ENCODE assay signal across 22 mouse cellular contexts in the genomic region with DNA sequence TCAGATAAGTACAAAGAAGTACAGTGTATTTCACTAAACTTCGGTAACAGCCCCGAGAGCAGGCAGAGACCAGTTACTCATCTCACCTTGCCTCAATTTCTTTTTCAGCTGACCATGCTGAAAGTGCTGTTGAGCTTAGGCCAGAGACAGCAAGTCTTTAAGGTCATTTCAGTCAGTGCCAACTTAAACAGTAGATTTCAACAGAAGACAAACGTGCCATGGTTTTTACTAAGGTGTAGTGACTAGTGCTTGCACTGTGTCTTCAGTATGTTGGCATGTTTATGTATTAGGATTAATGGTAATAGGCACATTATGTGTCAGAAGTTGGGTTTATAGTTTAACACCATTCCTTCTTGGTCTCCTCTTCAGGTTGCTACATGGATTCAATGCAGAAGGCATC. TPM values are rescaled to one million over a fixed set of nuclear protein-coding genes. Genes with fewer than 3 reads are reported as not detected.
A peak's percentile ranks its signal among the peaks of the same experiment; 100 is the strongest.
DNase-seq lines count a peak whose midpoint lies in the region; ATAC-seq and TF ChIP-seq lines count a peak whose summit lies in the region.
"Had no signal": no experiment of that assay in that cellular context is flagged by ENCODE, and none has a peak within 500 bp of the region (broad histone marks: within the 10 kb centered on the region; RNA-seq: fewer than 3 reads in every experiment).

No protein-coding gene starts in this region.

- no peaks in the 10 kb centered on the region for H3K9me3 ChIP-seq in heart, embryonic 12.5 days (replicated peaks)
- H3K9me3 ChIP-seq in liver, embryonic 11.5 days (ENCODE audit: control insufficient read depth, low read length), result no peaks in the 10 kb centered on the region
- no peaks in the 10 kb centered on the region for H3K9me3 ChIP-seq in forebrain, postnatal 0 days (ENCODE audit: low read length)
- H3K9me3 ChIP-seq: G1E had no signal

- H3K4me3 ChIP-seq in heart, embryonic 12.5 days, result no peak overlapping the region
- H3K4me3 ChIP-seq in liver, adult 2 months (ENCODE audit: insufficient read depth, low read depth, low read length), result no peak overlapping the region
- no peak overlapping the region for H3K4me3 ChIP-seq in liver, embryonic 11.5 days (ENCODE audit: low read depth, low read length)
- H3K4me3 ChIP-seq in forebrain, postnatal 0 days (ENCODE audit: low read depth, low read length), result no peak overlapping the region

- H3K36me3 ChIP-seq in heart, embryonic 12.5 days, result peaks cover 49% of the 10 kb centered on the region
- H3K36me3 ChIP-seq in liver, adult 2 months (ENCODE audit: control insufficient read depth, insufficient read depth, low read length), result peaks cover 30% of the 10 kb centered on the region
- peaks cover 30% of the 10 kb centered on the region for H3K36me3 ChIP-seq in liver, embryonic 11.5 days (ENCODE audit: control insufficient read depth, insufficient read depth, low read length)
- H3K36me3 ChIP-seq in forebrain, postnatal 0 days (ENCODE audit: insufficient read depth), result peaks cover 45% of the 10 kb centered on the region

- H3K4me2 ChIP-seq in heart, embryonic 12.5 days, result no peak overlapping the region
- H3K4me2 ChIP-seq in liver, embryonic 11.5 days, result no peak overlapping the region
- no peak overlapping the region for H3K4me2 ChIP-seq in forebrain, postnatal 0 days (ENCODE audit: low read depth)

- H3K79me2 ChIP-seq in liver, adult 2 months (ENCODE audit: control insufficient read depth, insufficient read depth, low read length), result no peaks in the 10 kb centered on the region

- H3K27ac ChIP-seq in heart, embryonic 12.5 days (ENCODE audit: poor library complexity, severe bottlenecking), result no peak overlapping the region
- no peak overlapping the region for H3K27ac ChIP-seq in liver, adult 2 months (replicated peaks; ENCODE audit: insufficient read depth, low read depth, low read length)
- H3K27ac ChIP-seq in liver, embryonic 11.5 days (ENCODE audit: low read depth, low read length), result no peak overlapping the region
- no peak overlapping the region for H3K27ac ChIP-seq in forebrain, postnatal 0 days (ENCODE audit: low read depth, low read length)

- no peak for ATAC-seq in heart, embryonic 12.5 days (ENCODE audit: insufficient number of reproducible peaks, low FRiP score)
- no peak for ATAC-seq in liver, embryonic 11.5 days (replicated peaks; ENCODE audit: low FRiP score)
- no peak for ATAC-seq in forebrain, postnatal 0 days
- ATAC-seq: activated CD4-positive, CD25-positive, alpha-beta regulatory T cell, adult 4 months; Patski had no signal

- peak; percentile 64 for DNase-seq in heart, adult 11 months
- peak; percentile 79 for DNase-seq in liver, adult 2 months (ENCODE audit: extremely low read depth, low read depth, low spot score)
- DNase-seq in liver, embryonic 11.5 days (ENCODE audit: low spot score), result no peak
- DNase-seq in fat pad, adult 2 months (ENCODE audit: extremely low read depth, low read depth, low spot score), result peak; percentile 77
- peak; percentile 59 for DNase-seq in gonadal fat pad, adult 2 months (ENCODE audit: low read depth)
- no peak for DNase-seq in forebrain, postnatal 0 days
- DNase-seq in MN1 (ENCODE audit: low spot score), result no peak
- DNase-seq: adrenal gland, adult 2 months; adrenal gland, adult 8-10 months; adrenal gland, postnatal 10 days; adrenal gland, postnatal 14 days; adrenal gland, postnatal 25 days; adrenal gland, postnatal 36 days; B cell, adult 2 months; cerebellum, adult 11 months; cerebellum, adult 11-12 months; cerebellum, adult 18-20 months had no signal

- 89% methylated on average over 3 of the region's 3 CpGs for WGBS in heart, embryonic 12.5 days
- 37% methylated on average over 3 of the region's 3 CpGs for WGBS in liver, adult 2 months
- 89% methylated on average over 3 of the region's 3 CpGs for WGBS in liver, embryonic 11.5 days
- 91% methylated on average over 3 of the region's 3 CpGs for WGBS in forebrain, postnatal 0 days

- H3K4me1 ChIP-seq in heart, embryonic 12.5 days (replicated peaks), result peaks cover 3% of the 10 kb centered on the region; the same call in 1 of the 2 replicates
- H3K4me1 ChIP-seq in liver, adult 2 months (ENCODE audit: control insufficient read depth, insufficient read depth, low read length), result no peaks in the 10 kb centered on the region; the same call in 1 of the 2 replicates
- H3K4me1 ChIP-seq in liver, embryonic 11.5 days (replicated peaks; ENCODE audit: control insufficient read depth, insufficient read depth, low read length), result no peaks in the 10 kb centered on the region
- no peaks in the 10 kb centered on the region for H3K4me1 ChIP-seq in forebrain, postnatal 0 days (ENCODE audit: insufficient read depth)

- TF ChIP-seq CTCF in liver, adult 2 months (IDR thresholded peaks at IDR 0.05; ENCODE audit: low read depth, low read length), result no peak
- TF ChIP-seq CTCF in forebrain, postnatal 0 days (IDR thresholded peaks at IDR 0.05; ENCODE audit: low read depth), result no peak

- TF ChIP-seq POLR2A in liver, adult 2 months (IDR thresholded peaks at IDR 0.05; ENCODE audit: extremely low read depth, insufficient read depth, low read length), result no peak

- no peak overlapping the region for H3K9ac ChIP-seq in heart, embryonic 12.5 days
- no peak overlapping the region for H3K9ac ChIP-seq in liver, adult 2 months (ENCODE audit: low read depth, low read length)
- H3K9ac ChIP-seq in liver, embryonic 11.5 days (ENCODE audit: low read depth, low read length), result no peak overlapping the region
- no peak overlapping the region for H3K9ac ChIP-seq in forebrain, postnatal 0 days

- H3K27me3 ChIP-seq in heart, embryonic 12.5 days (replicated peaks), result no peaks in the 10 kb centered on the region
- no peaks in the 10 kb centered on the region for H3K27me3 ChIP-seq in liver, adult 2 months (ENCODE audit: control insufficient read depth, insufficient read depth, low read length)
- no peaks in the 10 kb centered on the region for H3K27me3 ChIP-seq in liver, embryonic 11.5 days (replicated peaks; ENCODE audit: control insufficient read depth, insufficient read depth, low read length)
- H3K27me3 ChIP-seq in forebrain, postnatal 0 days (ENCODE audit: insufficient read depth, low read length), result no peaks in the 10 kb centered on the region
- H3K27me3 ChIP-seq: CH12.LX, Patski had no signal

RNA-seq across cellular contexts. Expression of a gene that starts 11.4 kb away (rescaled TPM):
- polyA plus RNA-seq in heart, embryonic 12.5 days (2016; fragmentation: Nextera tagmentation; extraction: Ambion mirVana), result 33.8 and 37.3 TPM in 2 replicates
- 3.4 and 4.0 TPM in 2 replicates for total RNA-seq in liver, adult 2 months (2014; rRNA removed)
- polyA plus RNA-seq in liver, adult 2 months (2012; rRNA removed), result 1.3 and 4.4 TPM in 2 replicates
- polyA plus RNA-seq in liver, embryonic 11.5 days (2014; fragmentation: Nextera tagmentation; extraction: Ambion mirVana), result 47.2 and 51.1 TPM in 2 replicates
- 4.7 and 7.8 TPM in 2 replicates for polyA plus RNA-seq in gonadal fat pad, adult 2 months (2012; rRNA removed)
- total RNA-seq in forebrain, postnatal 0 days (2014; rRNA removed), result 22.1 and 25.8 TPM in 2 replicates
- polyA plus RNA-seq in forebrain, postnatal 0 days (2015; fragmentation: Nextera tagmentation; extraction: Ambion mirVana), result 32.2 and 32.9 TPM in 2 replicates

RNA-seq across cellular contexts. Expression of a gene that starts 21.5 kb away (rescaled TPM):
- polyA plus RNA-seq in heart, embryonic 12.5 days (2016; fragmentation: Nextera tagmentation; extraction: Ambion mirVana), result 80.0 and 83.5 TPM in 2 replicates
- total RNA-seq in liver, adult 2 months (2014; rRNA removed), result 17.5 and 20.3 TPM in 2 replicates
- 8.4 and 8.8 TPM in 2 replicates for polyA plus RNA-seq in liver, adult 2 months (2012; rRNA removed)
- polyA plus RNA-seq in liver, embryonic 11.5 days (2014; fragmentation: Nextera tagmentation; extraction: Ambion mirVana), result 82.3 and 93.3 TPM in 2 replicates
- 11.9 and 17.7 TPM in 2 replicates for polyA plus RNA-seq in gonadal fat pad, adult 2 months (2012; rRNA removed)
- total RNA-seq in forebrain, postnatal 0 days (2014; rRNA removed), result 47.5 and 55.5 TPM in 2 replicates
- polyA plus RNA-seq in forebrain, postnatal 0 days (2015; fragmentation: Nextera tagmentation; extraction: Ambion mirVana), result 25.0 and 27.5 TPM in 2 replicates

Comparison
In these comparisons a context has a peak if more than half of its experiments do, and no peak if none do; other contexts are left out.
1. DNase-seq: peak in heart, adult 11 months (single experiment), liver, adult 2 months (single experiment), fat pad, adult 2 months (single experiment) and gonadal fat pad, adult 2 months (single experiment); none in liver, embryonic 11.5 days (single experiment), forebrain, postnatal 0 days (single experiment) and MN1 (single experiment).